Mouse (Mus musculus): ENCODE measurements around the gene Olfr331.
"Not testable (repeated sequence)": the region's sequence is repeated elsewhere in the genome, so short reads cannot be mapped to it uniquely, and the experiment has no call there.

Olfr331 gene

GRCm38 (mm10) chr11:58502472-58502871, at the start of gene Olfr331:
Olfr331 (minus strand) TSS chr11:58502572.
- CTCF ChIA-PET, POLR2A ChIA-PET: not testable (repeated sequence)

GRCm38 (mm10) chr11:58546322-58546721, 44.0 kb upstream of the Olfr331 start, which contains the start of gene Olfr329-ps:
Olfr329-ps (minus strand) TSS chr11:58546422.
- ChIA-PET POLR2A (no interaction called here), CTCF (no interaction called here)

DNA sequence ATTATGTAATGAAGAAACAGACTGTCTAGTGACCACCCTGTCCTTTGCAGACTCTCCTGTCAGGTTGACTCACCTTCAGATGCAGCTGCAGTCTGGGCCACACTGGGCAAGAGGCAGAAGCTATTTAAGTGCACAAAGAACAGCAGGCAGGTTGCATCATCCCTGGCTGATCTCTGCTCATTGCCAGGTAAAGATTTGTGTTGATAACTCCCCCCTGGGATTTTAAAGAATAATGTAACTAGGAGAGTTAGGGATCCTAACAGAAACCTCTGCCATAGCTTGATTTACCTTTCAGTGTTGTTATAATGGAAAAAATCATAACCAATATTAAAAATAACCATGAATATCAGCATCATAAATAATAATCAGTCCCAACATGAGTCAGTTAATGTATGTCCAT, 32.4 kb upstream of the Olfr331 start, which contains the start of gene Olfr330:
TSS of gene Olfr330 (minus strand) at position 101 of the 400 bp plus-strand sequence.
- CTCF ChIA-PET, result not testable (repeated sequence)
- POLR2A ChIA-PET, result interaction anchor here in 1 of 4 experiments (0.7 kb wide), 1 partner anchor 1249 kb away, joined by 5 read pairs; no protein-coding TSS in a partner anchor

GRCm38 (mm10) chr11:58519756-58520155, 17.4 kb upstream of the Olfr331 start:
- CTCF ChIA-PET, result not testable (repeated sequence)

GRCm38 (mm10) chr11:58518916-58519315, 16.5 kb upstream of the Olfr331 start:
- POLR2A ChIA-PET, CTCF ChIA-PET: not testable (repeated sequence)

More at GRCm38 (mm10) chr11:58519756-58520155, 17.4 kb upstream of the Olfr331 start:
- POLR2A ChIA-PET, result not testable (repeated sequence)

GRCm38 (mm10) chr11:58509058-58509457, 6.7 kb upstream of the Olfr331 start:
- CTCF ChIA-PET, result not testable (repeated sequence)
- POLR2A ChIA-PET, result interaction anchor here in 1 of 4 experiments (0.6 kb wide), 1 partner anchor 339 kb away, joined by 3 read pairs; no protein-coding TSS in a partner anchor

DNA sequence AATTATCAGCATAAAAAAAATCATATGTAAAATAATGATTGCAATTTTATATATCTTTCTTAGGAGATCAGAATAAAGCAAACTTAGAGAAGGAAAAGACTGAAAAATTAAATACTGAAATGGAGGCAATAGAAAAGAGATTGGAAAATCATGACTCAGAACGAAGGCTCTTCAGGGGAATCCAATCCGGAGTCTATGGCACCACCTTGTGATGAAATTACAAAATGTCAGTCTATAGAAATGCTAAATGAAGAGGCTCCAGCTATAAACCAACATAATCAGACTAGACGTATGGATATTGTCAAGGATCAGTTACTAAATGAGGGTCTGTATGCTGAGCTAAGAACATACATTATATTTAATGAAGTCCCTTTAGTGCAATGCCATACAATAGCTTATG, 3.1 kb downstream of the Olfr331 start:
- CTCF ChIA-PET, result interaction anchor here in 1 of 4 experiments (1.0 to 1.2 kb wide), 2 partner anchors 97 to 147 kb away, joined by 3 read pairs; no protein-coding TSS in a partner anchor
- POLR2A ChIA-PET, result no interaction called here

- POLR2A ChIA-PET, result interaction anchor here in 1 of 4 experiments (0.7 kb wide), 1 partner anchor 431 kb away, joined by 3 read pairs; no protein-coding TSS in a partner anchor
- CTCF ChIA-PET, result interaction anchor here in 1 of 4 experiments (1.0 to 1.2 kb wide), 2 partner anchors 97 to 146 kb away, joined by 3 read pairs; no protein-coding TSS in a partner anchor
These were observed 3.6 kb downstream of the Olfr331 start for GRCm38 (mm10) chr11:58498761-58499160.

DNA sequence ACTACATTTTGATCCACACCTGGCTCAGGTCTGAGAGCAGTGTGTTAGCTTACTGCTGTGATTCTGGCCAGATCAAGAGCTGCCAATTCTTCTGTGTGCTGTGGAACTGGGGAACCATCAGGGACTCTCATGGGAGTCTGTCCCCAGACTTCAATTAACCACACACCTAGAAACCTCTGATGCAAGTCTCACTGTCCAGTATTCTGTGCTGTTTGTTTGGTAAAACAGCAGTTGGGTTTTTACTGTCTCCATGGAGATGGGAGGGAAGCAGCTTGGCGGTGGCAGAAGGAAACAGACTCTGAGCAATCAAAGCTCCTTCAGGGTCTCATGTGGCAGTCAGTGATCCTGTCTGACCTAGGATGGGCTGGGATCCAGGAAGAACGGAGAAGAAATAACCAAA, 9.9 kb downstream of the Olfr331 start, which contains the start of gene Olfr332:
TSS of gene Olfr332 (minus strand) at position 101 of the 400 bp plus-strand sequence.
- POLR2A ChIA-PET, result no interaction called here
- CTCF ChIA-PET, result no interaction called here

DNA sequence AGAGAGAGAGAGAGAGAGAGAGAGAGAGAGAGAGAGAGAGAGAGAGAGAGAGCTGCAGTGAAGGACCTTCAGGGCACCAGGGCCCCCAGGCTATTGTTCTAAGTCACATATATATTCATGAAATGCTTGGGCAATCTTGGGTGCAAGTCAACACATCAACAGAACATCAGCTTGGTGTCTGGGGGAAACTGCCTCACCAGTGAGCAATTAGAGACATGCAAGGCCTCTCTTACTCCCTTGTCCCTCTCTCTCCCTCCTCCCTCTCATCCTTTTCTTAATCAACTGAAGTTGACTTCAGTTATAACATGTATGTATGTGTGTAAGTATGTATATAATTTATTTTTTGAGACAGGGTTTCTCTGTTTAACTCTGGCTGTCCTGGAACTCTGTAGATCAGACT, 40.2 kb downstream of the Olfr331 start, which contains the start of gene Olfr30:
TSS of gene Olfr30 (minus strand) at position 101 of the 400 bp plus-strand sequence.
- ChIA-PET POLR2A (no interaction called here), CTCF (interaction anchor here in 2 of 4 experiments (0.8 to 0.9 kb wide), 2 partner anchors 60 to 350 kb away, joined by 3 read pairs; no protein-coding TSS in a partner anchor)

DNA sequence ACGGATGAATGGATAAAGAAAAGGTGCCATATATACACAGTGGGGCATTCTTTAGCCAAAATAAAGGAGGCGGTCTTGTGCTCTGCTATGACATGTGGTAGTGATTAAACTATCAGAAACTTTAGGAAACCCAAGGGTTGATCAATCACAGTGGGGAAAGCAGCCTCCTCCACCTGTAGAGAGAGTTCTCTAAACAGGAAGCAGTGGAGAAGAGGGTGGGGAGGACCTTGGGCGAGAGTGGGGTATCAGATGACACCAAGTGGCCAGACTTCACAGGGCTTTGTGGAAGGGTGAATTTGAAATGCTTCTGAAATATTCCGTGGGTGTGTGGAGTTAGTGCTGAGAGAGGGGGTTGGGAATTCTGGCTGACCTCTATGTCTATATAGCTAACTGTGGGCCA, 48.8 kb downstream of the Olfr331 start:
- ChIA-PET CTCF (no interaction called here), POLR2A (no interaction called here)

DNA sequence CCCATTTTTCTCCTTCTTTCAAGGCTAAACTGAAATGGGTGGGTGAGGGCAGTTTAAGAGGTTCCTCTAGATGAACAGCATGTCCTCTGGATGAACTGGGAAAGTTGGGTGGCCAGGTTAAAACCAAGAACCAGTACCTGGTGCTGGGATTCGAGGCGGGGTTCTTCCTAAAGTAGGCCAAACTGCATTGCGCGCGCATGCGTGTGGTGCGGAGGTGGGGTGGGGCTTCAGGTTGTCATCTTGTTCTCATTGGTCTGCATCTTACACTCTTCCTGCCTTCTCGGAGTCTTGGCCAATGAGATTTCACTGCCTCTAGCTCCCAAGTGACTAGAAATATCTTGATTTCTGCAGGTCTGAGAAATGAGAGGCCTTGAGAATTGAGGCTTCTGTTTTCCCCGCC, 49.6 kb downstream of the Olfr331 start, which contains the start of gene Lypd9:
TSS of gene Lypd9 (minus strand) at position 165 of the 400 bp plus-strand sequence.
- ChIA-PET CTCF (interaction anchor here in 1 of 4 experiments (0.7 kb wide), 1 partner anchor 416 kb away, joined by 5 read pairs; no protein-coding TSS in a partner anchor), POLR2A (no interaction called here)

All from embryonic stem cell, embryonic (primary cell).